Mouse (Mus musculus): ENCODE measurements around the gene Apba2. TPM values are rescaled to one million over a fixed set of nuclear protein-coding genes. Genes with fewer than 3 reads are reported as not detected.

Gene Apba2
- polyA plus RNA-seq, 1 experiment from 2014 or later = 0.20 TPM

- no peaks in the 10 kb centered on the region for H3K36me3 ChIP-seq (ENCODE audit: control insufficient read depth, insufficient read depth)
- H3K4me2 ChIP-seq (ENCODE audit: low read depth, low read length) = no peak overlapping the region
- no peak overlapping the region for H3K27ac ChIP-seq (ENCODE audit: low read length)
- H3K9me3 ChIP-seq (replicated peaks; ENCODE audit: control insufficient read depth, low read length) = no peaks in the 10 kb centered on the region
- H3K4me1 ChIP-seq (ENCODE audit: control insufficient read depth, low read depth, low read length) = no peaks in the 10 kb centered on the region
- no peak for ATAC-seq (ENCODE audit: low read depth)
- H3K9ac ChIP-seq (ENCODE audit: low read depth, low read length) = no peak overlapping the region
- 40% methylated on average over 8 of the region's 8 CpGs for WGBS (ENCODE audit: insufficient replicate concordance)
- H3K4me3 ChIP-seq (ENCODE audit: low read depth, low read length) = no peak overlapping the region
- H3K27me3 ChIP-seq (ENCODE audit: control insufficient read depth, insufficient read depth, low read depth, low read length) = no peaks in the 10 kb centered on the region
Observed at GRCm38 (mm10) chr7:64792031-64792430, 290.5 kb downstream of the Apba2 start.

DNA sequence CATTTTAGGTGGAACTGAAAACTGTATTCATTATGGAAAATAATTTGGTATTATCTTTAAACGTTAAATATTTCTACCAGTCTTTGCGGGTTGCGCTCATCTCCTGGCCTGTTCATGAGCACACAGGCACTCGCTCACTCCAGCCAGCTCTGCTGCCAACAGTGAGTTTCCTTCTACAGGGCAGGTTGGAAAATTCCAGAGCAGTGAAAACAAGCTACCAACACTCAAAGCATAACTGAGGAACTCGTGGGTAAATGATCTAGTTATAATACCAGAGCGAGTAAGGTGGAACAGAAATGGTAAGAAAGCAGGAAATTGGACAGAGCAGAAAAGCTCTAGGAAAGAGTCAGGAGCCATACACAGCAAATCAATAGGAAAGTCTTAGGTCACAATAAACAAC lies 294.0 kb downstream of the Apba2 start:
- ATAC-seq (ENCODE audit: low read depth) = no peak
- Histone ChIP-seq H3K9ac (ENCODE audit: low read depth, low read length) (no peak overlapping the region), H3K27me3 (ENCODE audit: control insufficient read depth, insufficient read depth, low read depth, low read length) (no peaks in the 10 kb centered on the region), H3K27ac (ENCODE audit: low read length) (no peak overlapping the region), H3K9me3 (replicated peaks; ENCODE audit: control insufficient read depth, low read length) (no peaks in the 10 kb centered on the region), H3K4me2 (ENCODE audit: low read depth, low read length) (no peak overlapping the region), H3K4me1 (ENCODE audit: control insufficient read depth, low read depth, low read length) (no peaks in the 10 kb centered on the region), H3K36me3 (ENCODE audit: control insufficient read depth, insufficient read depth) (no peaks in the 10 kb centered on the region), H3K4me3 (ENCODE audit: low read depth, low read length) (no peak overlapping the region)
- 68% methylated on average over 6 of the region's 6 CpGs for WGBS (ENCODE audit: insufficient replicate concordance)

Other genes with a start within 250 kb of the Apba2 start
- 4.7 and 5.7 TPM in 2 replicates for gene Mtmr10, start 214.1 kb upstream of the Apba2 start, polyA plus RNA-seq (2015; fragmentation: Nextera tagmentation; extraction: Ambion mirVana)
- gene Fan1, start 127.6 kb upstream of the Apba2 start, polyA plus RNA-seq (2015; fragmentation: Nextera tagmentation; extraction: Ambion mirVana) = 1.3 and 1.5 TPM in 2 replicates
- 15.1 and 16.6 TPM in 2 replicates for gene Mphosph10, start 109.4 kb upstream of the Apba2 start, polyA plus RNA-seq (2015; fragmentation: Nextera tagmentation; extraction: Ambion mirVana)
- 51.3 and 56.6 TPM in 2 replicates for gene Mcee, start 109.1 kb upstream of the Apba2 start, polyA plus RNA-seq (2015; fragmentation: Nextera tagmentation; extraction: Ambion mirVana)

Measured in liver, embryonic 16.5 days (tissue).